Mouse (Mus musculus) ES-Bruce4 (cell line): Measurements from ENCODE around the gene Tatdn2.

ENCODE experiments used
- CTCF ChIP-seq: IDR thresholded peaks from one replicate; pipeline ENCODE4 v1.8.1; 2011; ENCODE audit warnings: low read depth, low read length
- POLR2A ChIP-seq: IDR thresholded peaks from one replicate; pipeline ENCODE4 v1.8.1; 2011; ENCODE audit warnings: low read length; ENCODE audit not compliant: insufficient read depth

DNA sequence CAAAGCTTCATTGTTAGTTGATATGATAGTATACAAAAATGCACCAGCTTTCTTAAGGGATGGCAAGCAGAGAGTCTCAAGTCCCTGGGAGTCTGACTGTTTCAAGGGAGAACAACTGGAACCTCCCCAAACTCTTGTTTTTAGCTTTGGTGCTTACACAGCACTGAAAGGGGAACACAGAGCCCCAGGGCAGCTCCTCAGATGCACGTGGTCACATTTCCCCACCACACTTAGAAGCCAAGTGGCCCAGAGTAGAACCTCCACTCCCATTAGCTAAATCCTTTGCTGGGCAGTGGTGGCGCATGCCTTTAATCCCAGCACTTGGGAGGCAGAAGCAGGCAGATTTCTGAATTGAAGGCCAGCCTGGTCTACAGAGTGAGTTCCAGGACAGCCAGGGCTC lies 44.6 kb downstream of the Tatdn2 start:
- no peak for TF ChIP-seq CTCF
- TF ChIP-seq POLR2A, result no peak
